In genomic region chr4:133815635-133816503, GRCm38 (mm10) we compare ENCODE assay signal across 8 mouse cellular contexts. TPM values are rescaled to one million over a fixed set of nuclear protein-coding genes. Genes with fewer than 3 reads are reported as not detected.
DNase-seq lines count a peak whose midpoint lies in the region; ATAC-seq and TF ChIP-seq lines count a peak whose summit lies in the region.

No protein-coding gene starts in this region.

- peak overlapping the region; percentile 37 for H3K9ac ChIP-seq in heart, adult 2 months (ENCODE audit: low read depth, low read length)
- no peak overlapping the region for H3K9ac ChIP-seq in kidney, embryonic 15.5 days
- H3K9ac ChIP-seq in midbrain, embryonic 13.5 days (replicated peaks): no peak overlapping the region

- no peak for TF ChIP-seq EP300 in heart, adult 2 months (IDR thresholded peaks at IDR 0.05; ENCODE audit: insufficient read depth, low read depth, low read length)

- peak; percentile 52; the same call in 1 of the 2 replicates for TF ChIP-seq POLR2A in heart, adult 2 months (IDR thresholded peaks at IDR 0.05; ENCODE audit: insufficient read depth, low read depth, low read length)

- H3K4me1 ChIP-seq in heart, adult 2 months (ENCODE audit: control insufficient read depth, insufficient read depth, low read length): peaks cover 12% of the 10 kb centered on the region
- H3K4me1 ChIP-seq in kidney, embryonic 15.5 days: peaks cover 40% of the 10 kb centered on the region
- peaks cover 26% of the 10 kb centered on the region for H3K4me1 ChIP-seq in midbrain, embryonic 13.5 days (replicated peaks)

- ATAC-seq in kidney, embryonic 15.5 days (replicated peaks; ENCODE audit: low FRiP score): no peak
- no peak for ATAC-seq in midbrain, embryonic 13.5 days

- no peaks in the 10 kb centered on the region for H3K79me2 ChIP-seq in heart, adult 2 months (replicated peaks; ENCODE audit: control insufficient read depth, insufficient read depth, low read length)

- intact Hi-C loops in heart, adult 2 months (cut with DNase I): loop anchor here (1.0 kb wide), 1 partner anchor 13 kb away; no protein-coding TSS in a partner anchor
- intact Hi-C loops in left cerebral cortex, postnatal 25 days (cut with DNase I): no loop called here

- no peaks in the 10 kb centered on the region for H3K9me3 ChIP-seq in kidney, embryonic 15.5 days (replicated peaks)
- no peaks in the 10 kb centered on the region for H3K9me3 ChIP-seq in midbrain, embryonic 13.5 days

- WGBS in heart, adult 2 months: 16% methylated on average over 16 of the region's 16 CpGs
- 12% methylated on average over 16 of the region's 16 CpGs for WGBS in kidney, embryonic 15.5 days
- WGBS in midbrain, embryonic 13.5 days: 4% methylated on average over 16 of the region's 16 CpGs

- peaks cover 8% of the 10 kb centered on the region; the same call in 1 of the 2 replicates for H3K36me3 ChIP-seq in heart, adult 2 months (ENCODE audit: control insufficient read depth, insufficient read depth, low read length)
- no peaks in the 10 kb centered on the region for H3K36me3 ChIP-seq in kidney, embryonic 15.5 days
- no peaks in the 10 kb centered on the region for H3K36me3 ChIP-seq in midbrain, embryonic 13.5 days

- H3K4me3 ChIP-seq in heart, adult 2 months: peak overlapping the region; percentile 33
- H3K4me3 ChIP-seq in kidney, embryonic 15.5 days (replicated peaks): peak overlapping the region; percentile 19
- no peak overlapping the region for H3K4me3 ChIP-seq in midbrain, embryonic 13.5 days (replicated peaks)

- H3K27ac ChIP-seq in heart, adult 2 months: peak overlapping the region; percentile 99
- peak overlapping the region; percentile 100 for H3K27ac ChIP-seq in kidney, embryonic 15.5 days
- H3K27ac ChIP-seq in midbrain, embryonic 13.5 days: no peak overlapping the region; the same call in 1 of the 2 replicates

- DNase-seq in thymus, postnatal 0 days (ENCODE audit: low spot score): peak; percentile 32
- DNase-seq in thymus, postnatal 4 days: no peak
- peak; percentile 47 to 55 for DNase-seq in heart, adult 2 months
- DNase-seq in left cerebral cortex, postnatal 25 days (ENCODE audit: low spot score in 2 of 2): no peak
- DNase-seq in frontal cortex, postnatal 36 days (ENCODE audit: low spot score in 2 of 2): no peak
- no peak for DNase-seq in layer of hippocampus, adult 9-10 months (ENCODE audit: low spot score)

- no peak for TF ChIP-seq CTCF in heart, adult 2 months (IDR thresholded peaks at IDR 0.05)

- H3K4me2 ChIP-seq in kidney, embryonic 15.5 days: peak overlapping the region; percentile 73
- H3K4me2 ChIP-seq in midbrain, embryonic 13.5 days (replicated peaks): peak overlapping the region; percentile 9; the same call in 1 of the 2 replicates

- H3K27me3 ChIP-seq in heart, adult 2 months (ENCODE audit: control insufficient read depth, insufficient read depth, low read length): no peaks in the 10 kb centered on the region
- H3K27me3 ChIP-seq in kidney, embryonic 15.5 days: no peaks in the 10 kb centered on the region
- H3K27me3 ChIP-seq in midbrain, embryonic 13.5 days: 0 out of 2 replicates have a peak, but pooled peaks cover 8% of the 10 kb centered on the region

RNA-seq across cellular contexts. Expression of gene Arid1a, which starts 59.3 kb away (rescaled TPM):
- 25.3 and 36.5 TPM in 2 replicates for polyA plus RNA-seq in thymus, postnatal 0 days (2015; fragmentation: Nextera tagmentation; extraction: Ambion mirVana)
- 10 to 100 TPM; 34.2 to 38.0 TPM for total RNA-seq in heart, adult 2 months (2021)
- 27.8 and 28.1 TPM in 2 replicates for polyA plus RNA-seq in heart, adult 2 months (2012; rRNA removed)
- 33.5 and 36.1 TPM in 2 replicates for polyA plus RNA-seq in kidney, embryonic 15.5 days (2015; fragmentation: Nextera tagmentation; extraction: Ambion mirVana)
- 43.6 and 47.1 TPM in 2 replicates for polyA plus RNA-seq in midbrain, embryonic 13.5 days (2015; fragmentation: Nextera tagmentation; extraction: Ambion mirVana)
- 10 to 100 TPM; 81.0 to 88.3 TPM for total RNA-seq in left cerebral cortex, postnatal 25 days (2021)

Comparison
In these comparisons a context has a peak if more than half of its experiments do, and no peak if none do; other contexts are left out.
1. DNase-seq: peak in thymus, postnatal 0 days (single experiment) and heart, adult 2 months (2 of 2); none in thymus, postnatal 4 days (single experiment), left cerebral cortex, postnatal 25 days (0 of 2), frontal cortex, postnatal 36 days (0 of 2) and layer of hippocampus, adult 9-10 months (single experiment).